Mouse (Mus musculus) kidney, adult 8-10 months (tissue): ENCODE results near the gene Alg1.

ENCODE experiments used
- DNase-seq, 2 experiments: peaks; one replicate each; pipeline ENCODE4 v3.0.0; 2022

Gene Alg1

GRCm38 (mm10) chr16:5242882-5243281 is 9.5 kb downstream of the Alg1 start:
- no peak for DNase-seq

GRCm38 (mm10) chr16:5244411-5244810 is 11.0 kb downstream of the Alg1 start:
- DNase-seq: peak; percentile 39 to 74

- DNase-seq: no peak
These were observed 17.5 kb downstream of the Alg1 start for GRCm38 (mm10) chr16:5250891-5251290.

GRCm38 (mm10) chr16:5252260-5252659 is 18.8 kb downstream of the Alg1 start:
- DNase-seq: no peak

GRCm38 (mm10) chr16:5254346-5255025 is 21.1 kb downstream of the Alg1 start:
- peak; percentile 74 to 75 for DNase-seq

GRCm38 (mm10) chr16:5255081-5255740 is 21.8 kb downstream of the Alg1 start:
- DNase-seq: peak in 1 of 2 experiments; percentile 12

- peak; percentile 99 to 100 for DNase-seq
These were observed 22.5 kb downstream of the Alg1 start, which contains the start of gene Eef2kmt for GRCm38 (mm10) chr16:5255779-5256496. Gene Eef2kmt, minus strand, starts transcription at chr16:5255983.

GRCm38 (mm10) chr16:5263156-5263555 is 29.7 kb downstream of the Alg1 start:
- DNase-seq: no peak

- DNase-seq: no peak
These were observed 30.5 kb downstream of the Alg1 start for GRCm38 (mm10) chr16:5263926-5264325.

- no peak for DNase-seq
These were observed 38.1 kb downstream of the Alg1 start for GRCm38 (mm10) chr16:5271411-5272035.

GRCm38 (mm10) chr16:5272371-5272770 is 39.0 kb downstream of the Alg1 start:
- no peak for DNase-seq

GRCm38 (mm10) chr16:5279571-5280222 is 46.3 kb downstream of the Alg1 start:
- DNase-seq: no peak

GRCm38 (mm10) chr16:5282686-5283085 is 49.3 kb downstream of the Alg1 start:
- DNase-seq: no peak

GRCm38 (mm10) chr16:5285376-5285775 is 52.0 kb downstream of the Alg1 start:
- no peak for DNase-seq
